Mouse (Mus musculus) liver, adult (tissue): Measurements from ENCODE around the gene Pabpn1l.

Experiments
- GATA4 ChIP-seq: IDR thresholded peaks from 2 replicates; pipeline ENCODE4 v1.6.1; 2014; ENCODE audit warnings: mild to moderate bottlenecking, low read length; ENCODE audit not compliant: insufficient replicate concordance

The Pabpn1l gene

GRCm38 (mm10) chr8:122622727-122623126 lies at the start of gene Pabpn1l:
Gene Pabpn1l, minus strand, starts transcription at chr8:122622739.
- no peak for TF ChIP-seq GATA4

- TF ChIP-seq GATA4: no peak
These were observed 49.4 kb upstream of the Pabpn1l start for GRCm38 (mm10) chr8:122671894-122672293.

- no peak for TF ChIP-seq GATA4
These were observed 48.2 kb upstream of the Pabpn1l start for GRCm38 (mm10) chr8:122670718-122671117.

GRCm38 (mm10) chr8:122670001-122670400 lies 47.5 kb upstream of the Pabpn1l start:
- no peak for TF ChIP-seq GATA4

GRCm38 (mm10) chr8:122669370-122669769 lies 46.8 kb upstream of the Pabpn1l start:
- TF ChIP-seq GATA4: no peak

- no peak for TF ChIP-seq GATA4
These were observed 45.3 kb upstream of the Pabpn1l start for GRCm38 (mm10) chr8:122667854-122668253.

- no peak for TF ChIP-seq GATA4
These were observed 44.3 kb upstream of the Pabpn1l start for GRCm38 (mm10) chr8:122666827-122667226.

GRCm38 (mm10) chr8:122666338-122666764 lies 43.8 kb upstream of the Pabpn1l start:
- peak; percentile 52; the same call in 1 of the 2 replicates for TF ChIP-seq GATA4

GRCm38 (mm10) chr8:122665667-122666316 lies 43.3 kb upstream of the Pabpn1l start:
- no peak for TF ChIP-seq GATA4

- no peak for TF ChIP-seq GATA4
These were observed 42.7 kb upstream of the Pabpn1l start for GRCm38 (mm10) chr8:122665221-122665620.

GRCm38 (mm10) chr8:122663670-122664069 lies 41.1 kb upstream of the Pabpn1l start:
- TF ChIP-seq GATA4: no peak

GRCm38 (mm10) chr8:122663106-122663505 lies 40.6 kb upstream of the Pabpn1l start:
- no peak for TF ChIP-seq GATA4

- TF ChIP-seq GATA4: no peak
These were observed 39.4 kb upstream of the Pabpn1l start for GRCm38 (mm10) chr8:122661894-122662293.

- TF ChIP-seq GATA4: no peak
These were observed 38.6 kb upstream of the Pabpn1l start for GRCm38 (mm10) chr8:122661138-122661537.

GRCm38 (mm10) chr8:122660022-122660421 lies 37.5 kb upstream of the Pabpn1l start:
- TF ChIP-seq GATA4: no peak

- TF ChIP-seq GATA4: no peak
These were observed 36.2 kb upstream of the Pabpn1l start for GRCm38 (mm10) chr8:122658807-122659160.

GRCm38 (mm10) chr8:122658149-122658806 lies 35.7 kb upstream of the Pabpn1l start:
- TF ChIP-seq GATA4: no peak
